Mouse (Mus musculus): ENCODE results near the gene Svbp.

Svbp gene

DNA sequence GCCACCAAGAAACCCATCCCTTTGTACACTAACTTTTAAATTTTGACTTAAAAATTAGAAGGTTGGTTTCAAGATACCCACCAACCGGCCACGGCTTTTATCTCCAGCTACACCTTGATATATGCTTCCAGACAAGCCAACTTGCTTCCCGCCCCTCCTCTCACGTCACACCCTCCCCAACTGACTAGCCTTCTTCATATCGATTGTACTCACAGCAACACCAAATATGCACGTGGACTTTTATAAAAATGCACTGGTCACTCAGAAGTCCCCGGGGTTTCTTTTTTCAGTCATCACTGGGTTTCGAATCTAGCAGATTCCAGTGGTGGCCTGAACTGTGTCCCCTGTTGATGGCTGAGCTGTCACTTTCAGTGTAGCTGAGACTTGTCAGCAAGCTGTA, 4.5 kb upstream of the Svbp start:
- DNase-seq (ENCODE audit: low spot score): no peak

DNA sequence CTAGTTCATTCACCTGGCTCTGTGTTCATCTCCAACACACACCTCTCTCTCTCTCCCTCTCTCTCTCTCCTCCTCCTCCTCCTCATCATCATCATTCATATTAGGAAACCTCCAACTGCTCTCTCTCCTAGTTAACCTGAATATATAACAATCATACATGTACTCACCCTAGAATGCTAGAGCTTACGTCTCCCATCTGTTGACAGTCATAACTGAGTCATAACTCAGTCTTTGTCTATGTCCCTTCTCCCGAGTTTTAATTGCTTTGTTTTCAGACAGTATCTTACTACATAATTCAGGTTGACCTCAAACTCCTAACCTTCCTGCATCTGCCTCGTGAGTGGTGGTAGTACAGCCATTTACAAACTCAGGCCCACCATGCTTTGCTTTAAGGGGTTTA, 3.8 kb upstream of the Svbp start:
- no peak for DNase-seq (ENCODE audit: low spot score)

DNA sequence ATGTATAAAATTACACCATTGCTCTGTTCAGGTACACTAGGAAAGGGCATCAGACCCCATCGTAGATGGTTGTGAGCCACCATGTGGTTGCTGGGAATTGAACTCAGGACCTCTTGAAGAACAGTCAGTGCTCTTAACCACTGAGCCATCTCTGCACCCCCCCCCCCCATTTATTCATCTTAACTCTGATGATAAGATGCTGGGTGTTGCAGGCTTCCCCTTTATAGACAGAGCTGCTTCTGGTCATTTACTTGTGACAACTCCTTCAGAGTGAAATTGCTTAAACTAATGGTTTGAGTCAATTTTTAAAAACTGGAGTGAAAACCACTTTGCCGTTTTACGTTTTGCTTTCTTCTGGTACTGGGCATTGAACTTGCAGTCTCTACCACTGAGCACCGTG, 2.3 kb upstream of the Svbp start:
- DNase-seq (ENCODE audit: low spot score): no peak

DNA sequence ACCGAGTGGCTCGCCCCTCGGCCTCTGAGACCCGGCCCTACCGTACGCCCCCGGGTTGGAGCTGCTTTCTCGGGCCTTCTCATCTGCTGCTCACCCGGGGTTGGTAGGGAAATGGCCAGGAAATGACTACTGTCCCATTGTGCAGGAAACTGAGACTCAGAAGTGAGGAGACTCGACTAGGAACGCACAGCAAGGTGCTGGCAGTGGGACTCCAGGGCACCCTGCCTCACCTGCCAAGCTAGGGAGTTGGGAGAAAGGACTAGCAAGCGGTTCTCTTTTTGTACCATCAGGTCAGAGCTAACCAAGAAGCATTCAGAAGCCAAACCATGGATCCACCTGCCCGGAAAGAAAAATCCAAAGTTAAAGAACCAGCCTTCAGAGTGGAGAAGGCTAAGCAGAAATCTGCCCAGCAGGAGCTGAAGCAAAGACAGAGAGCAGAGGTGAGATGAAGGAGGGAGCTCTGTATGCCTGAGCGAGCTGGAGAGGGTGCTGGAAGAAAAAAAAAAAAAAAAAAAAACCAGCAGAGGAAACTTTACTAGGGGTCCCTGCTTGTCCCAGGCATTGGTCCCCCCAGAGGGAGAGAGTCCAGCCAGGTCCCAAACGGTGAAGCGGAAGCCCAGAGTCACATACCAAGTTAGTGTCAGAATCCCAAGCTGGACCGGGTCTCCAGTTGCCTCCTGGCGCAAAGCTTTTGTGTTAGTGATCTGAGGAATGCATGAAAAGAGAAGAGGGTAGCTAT, 645 bp downstream of the Svbp start:
- DNase-seq (ENCODE audit: low spot score): no peak

DNA sequence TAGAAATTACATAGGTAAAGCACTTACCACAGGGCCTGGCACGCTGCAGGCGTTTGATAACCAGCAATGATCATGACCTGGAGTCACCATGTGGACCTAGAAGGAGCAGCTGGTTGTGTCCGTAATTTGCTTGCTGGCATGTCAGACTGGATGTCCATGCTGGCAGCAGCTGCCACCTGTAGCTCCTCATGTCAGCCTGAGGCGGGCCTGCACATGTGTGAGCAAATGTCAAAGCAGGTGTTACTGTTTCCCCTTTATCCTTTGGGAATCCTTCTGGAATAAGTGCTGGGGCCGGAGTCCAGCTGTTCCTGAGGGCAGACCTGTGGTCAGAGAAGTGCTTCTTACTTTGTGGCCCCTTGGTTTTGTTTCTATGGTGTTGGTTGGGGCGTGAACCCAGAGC, 3.0 kb downstream of the Svbp start:
- no peak for DNase-seq (ENCODE audit: low spot score)

DNA sequence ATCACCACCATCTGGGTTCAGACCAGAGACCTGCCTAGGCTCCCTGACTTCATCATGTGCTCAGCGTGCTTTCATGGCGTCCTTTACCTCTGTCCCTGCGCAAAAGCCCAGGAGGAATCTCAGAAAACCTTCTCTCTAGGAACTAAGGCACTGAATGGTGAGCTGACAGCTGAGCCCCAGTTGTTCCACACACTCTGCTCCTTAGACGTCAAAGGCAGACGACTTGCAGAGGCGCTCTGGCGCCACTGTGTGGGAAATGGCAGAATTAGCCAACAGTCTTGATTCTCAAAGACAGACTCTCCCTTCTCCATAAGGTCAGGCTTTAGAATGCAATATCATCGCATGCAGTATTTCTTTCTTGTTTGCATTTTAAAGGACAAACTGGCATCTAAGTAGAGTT, 9.6 kb downstream of the Svbp start:
- DNase-seq (ENCODE audit: low spot score): peak; percentile 48

DNA sequence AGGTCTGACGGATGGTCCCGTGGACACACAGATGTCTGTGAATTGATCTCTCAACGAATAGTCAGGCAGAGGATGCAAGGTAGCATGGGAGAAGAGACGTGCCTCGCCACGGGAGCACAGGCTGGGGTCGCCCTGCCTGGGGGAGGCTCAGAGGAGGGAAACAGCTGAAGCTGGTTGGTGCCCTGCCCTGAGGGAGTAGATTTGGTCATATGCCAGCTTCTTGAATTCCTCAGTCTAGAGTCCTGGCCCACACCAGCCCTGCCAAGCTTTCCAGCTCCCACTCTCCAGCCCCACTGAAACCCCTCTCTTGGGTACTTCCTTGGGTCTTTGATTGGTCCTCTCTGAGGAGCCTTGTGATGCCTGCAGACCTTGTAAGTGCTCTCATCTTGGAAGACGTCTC, 21.6 kb downstream of the Svbp start:
- DNase-seq (ENCODE audit: low spot score): no peak

DNA sequence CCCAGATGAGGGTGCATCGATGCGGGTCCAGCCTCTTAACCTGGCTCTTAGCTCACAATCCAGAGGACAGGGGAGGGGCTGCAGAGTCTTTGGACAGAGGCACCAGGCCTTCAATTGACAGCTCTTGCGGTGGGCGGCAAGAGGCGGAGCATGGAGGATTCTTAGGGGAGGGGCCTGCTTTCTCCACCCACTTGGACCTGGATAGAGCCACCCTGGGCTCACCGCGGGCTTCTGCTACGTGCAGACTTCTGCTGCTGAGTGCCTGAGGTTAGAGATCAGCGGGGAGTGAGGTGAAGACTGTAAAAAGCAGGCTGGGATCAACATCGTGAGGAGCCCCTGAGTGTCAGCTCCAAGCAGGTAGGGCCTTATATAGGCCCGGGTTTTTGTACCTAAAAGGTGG, 23.1 kb downstream of the Svbp start, which contains the start of gene Tmem269:
Tmem269 (minus strand) TSS at position 49 of the 400 bp plus-strand sequence.
- no peak for DNase-seq (ENCODE audit: low spot score)

DNA sequence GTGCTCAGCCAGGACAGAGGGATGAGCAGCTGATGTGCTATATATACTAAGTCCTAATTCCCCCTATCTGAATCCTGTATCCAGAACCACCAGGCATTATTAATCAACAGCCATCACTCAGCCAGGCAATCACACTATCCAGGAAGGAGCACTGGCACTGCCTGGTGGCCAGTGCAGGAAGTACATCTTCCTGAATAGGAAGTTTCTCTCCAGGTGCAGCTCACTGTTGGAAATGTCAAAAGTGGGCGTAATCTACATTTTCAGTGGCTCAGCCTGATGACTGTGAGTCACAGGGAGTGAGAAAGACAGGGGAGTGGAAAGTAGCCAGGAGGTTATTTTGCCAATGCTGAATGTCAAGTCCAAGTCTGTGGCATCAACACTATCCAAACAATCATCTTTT, 28.6 kb downstream of the Svbp start:
- peak; percentile 29 for DNase-seq (ENCODE audit: low spot score)

DNA sequence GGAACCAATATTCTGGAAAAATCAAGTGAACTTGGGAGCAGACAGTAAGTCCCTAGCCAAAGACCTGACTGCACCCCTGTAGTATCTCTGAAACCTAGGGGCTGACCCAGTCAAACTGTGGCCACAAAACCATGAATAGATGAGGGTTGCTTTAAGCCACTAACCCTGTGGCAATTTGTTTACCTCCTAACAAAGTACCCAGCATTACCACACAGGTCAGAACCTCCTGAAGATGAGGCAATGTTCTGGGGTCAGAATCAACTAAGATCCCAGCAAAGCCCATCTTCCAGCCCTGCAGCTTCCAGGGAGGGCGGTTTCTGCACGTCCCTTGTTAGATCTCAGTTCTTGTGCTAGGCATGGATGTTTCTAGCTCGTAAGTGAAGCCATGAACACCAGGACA, 29.4 kb downstream of the Svbp start:
- DNase-seq (ENCODE audit: low spot score): no peak

DNA sequence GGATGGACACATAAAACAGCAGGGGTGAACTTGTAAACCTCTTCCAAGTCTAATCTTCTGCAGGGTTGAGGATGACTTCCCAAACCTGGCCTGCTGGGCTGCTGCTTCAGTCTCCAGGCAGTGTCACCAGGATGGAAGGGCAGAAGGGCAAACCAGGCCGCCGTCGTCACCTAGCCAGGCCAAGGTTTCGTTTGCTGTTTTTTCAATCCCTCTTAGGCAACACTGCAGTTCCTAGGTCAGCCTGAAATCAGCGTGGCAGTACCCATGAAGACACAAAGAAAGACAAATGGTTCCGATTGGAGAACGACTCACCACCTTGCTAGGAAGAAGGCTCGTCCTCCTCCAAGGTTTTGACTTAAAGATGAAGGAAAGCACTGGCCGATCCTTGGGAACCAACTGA, 30.6 kb downstream of the Svbp start:
- DNase-seq (ENCODE audit: low spot score): no peak

DNA sequence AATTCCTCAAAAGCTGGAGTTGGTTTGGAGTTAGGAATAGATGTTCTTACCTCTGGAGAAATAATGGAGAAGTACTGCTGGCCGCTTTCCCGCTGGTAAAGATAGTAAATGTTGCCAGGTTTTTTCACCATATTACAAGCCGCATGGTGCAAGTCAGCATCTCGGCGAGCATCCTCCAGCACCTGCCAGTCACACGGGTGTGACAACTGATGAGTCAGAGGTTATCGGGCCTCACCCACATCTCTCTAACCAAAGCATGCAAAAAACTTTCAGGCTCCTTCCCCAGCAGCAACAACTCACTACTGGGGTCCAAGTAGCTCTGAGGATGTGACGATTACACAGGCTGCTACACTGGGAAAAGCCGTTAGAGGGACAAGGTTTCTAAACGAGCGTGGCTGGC, 31.6 kb downstream of the Svbp start:
- no peak for DNase-seq (ENCODE audit: low spot score)

DNA sequence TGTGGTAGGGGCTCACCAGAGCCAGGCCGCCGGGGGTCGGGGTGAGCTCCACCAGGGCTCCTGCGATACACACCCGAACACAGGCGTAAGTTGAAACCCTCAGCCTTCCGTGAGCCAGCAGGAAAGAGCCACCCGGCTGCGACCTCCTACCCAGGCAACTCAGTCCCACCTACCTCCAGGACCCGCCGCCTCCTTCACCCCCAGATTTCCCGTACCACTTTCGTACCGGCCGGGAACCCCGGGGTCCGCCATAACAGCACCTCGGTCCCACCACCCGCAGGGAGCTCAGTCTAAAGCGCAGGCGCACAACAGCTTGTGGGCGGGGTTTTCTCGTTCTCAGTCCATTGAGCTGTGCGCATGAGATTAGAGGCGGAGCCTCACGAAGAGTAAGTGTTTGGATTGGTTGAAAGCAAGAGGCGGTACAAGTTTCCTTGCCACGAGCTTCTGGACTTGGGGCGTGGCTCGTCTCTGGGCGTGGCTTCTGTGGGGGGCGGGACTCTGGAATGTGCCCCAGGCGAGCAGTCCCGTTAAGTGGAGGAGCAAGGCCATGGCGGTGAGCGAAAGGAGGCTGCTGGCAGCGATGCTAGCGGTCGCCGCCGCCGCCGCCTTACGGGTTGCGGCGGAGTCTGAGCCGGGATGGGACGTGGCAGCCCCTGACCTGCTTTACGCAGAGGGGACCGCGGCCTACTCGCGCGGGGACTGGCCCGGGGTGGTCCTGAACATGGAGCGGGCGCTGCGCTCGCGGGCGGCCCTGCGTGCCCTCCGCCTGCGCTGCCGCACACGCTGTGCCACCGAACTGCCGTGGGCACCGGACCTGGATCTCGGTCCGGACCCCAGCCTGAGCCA, 37.5 kb downstream of the Svbp start, which contains the start of the genes AU022252 and P3h1:
AU022252 (minus strand) TSS at position 303 of the 846 bp plus-strand sequence.
P3h1 (plus strand) TSS at position 506 of the 846 bp plus-strand sequence.
- peak; percentile 99 for DNase-seq (ENCODE audit: low spot score)

DNA sequence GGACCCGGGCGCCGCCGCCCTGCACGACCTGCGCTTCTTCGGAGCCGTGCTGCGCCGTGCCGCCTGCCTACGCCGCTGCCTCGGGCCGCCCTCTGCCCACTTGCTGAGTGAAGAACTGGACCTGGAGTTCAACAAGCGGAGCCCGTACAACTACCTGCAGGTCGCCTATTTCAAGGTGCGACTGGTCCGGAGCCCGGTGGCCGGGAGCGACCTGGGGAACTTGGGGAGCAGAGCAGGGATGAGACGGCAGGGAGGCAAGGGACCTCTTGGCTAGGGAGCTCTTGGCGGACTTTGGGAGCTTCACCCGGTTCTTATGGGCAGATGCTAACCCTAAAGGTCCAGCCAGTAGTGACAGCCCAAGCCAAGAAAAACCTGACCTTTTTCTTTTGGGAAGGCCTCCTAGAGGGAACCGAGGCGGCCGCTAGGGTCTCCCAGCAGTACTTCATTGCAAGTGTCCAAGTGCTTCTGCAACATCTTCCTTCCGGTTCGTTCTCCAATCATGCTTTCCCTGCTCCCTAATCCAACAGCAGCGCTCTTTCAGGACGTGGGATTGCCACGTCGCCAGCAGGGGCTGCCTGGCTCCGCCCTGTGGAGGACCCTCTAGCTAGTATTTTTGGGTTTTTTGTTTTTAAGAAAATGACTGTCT, 38.3 kb downstream of the Svbp start:
- no peak for DNase-seq (ENCODE audit: low spot score)

DNA sequence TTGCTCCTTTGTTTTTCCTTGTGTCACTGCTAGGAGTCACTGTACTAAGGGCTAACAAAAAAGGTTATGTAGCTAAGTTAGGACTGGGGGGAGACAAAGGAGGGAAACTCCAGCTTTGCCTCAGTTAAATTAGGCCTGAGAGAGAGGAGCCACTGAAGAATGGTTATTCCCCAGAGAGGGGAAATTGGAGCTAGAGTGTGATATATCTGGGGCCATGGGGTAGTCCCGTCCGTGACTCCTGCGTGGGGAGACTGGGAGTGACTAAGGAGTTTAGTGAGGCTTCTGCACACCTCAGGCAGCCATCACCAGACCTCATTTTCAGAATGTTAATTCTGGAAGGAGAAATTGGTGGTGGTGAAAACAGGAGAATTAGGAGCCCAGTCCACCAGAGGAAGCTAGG, 39.2 kb downstream of the Svbp start:
- no peak for DNase-seq (ENCODE audit: low spot score)

DNA sequence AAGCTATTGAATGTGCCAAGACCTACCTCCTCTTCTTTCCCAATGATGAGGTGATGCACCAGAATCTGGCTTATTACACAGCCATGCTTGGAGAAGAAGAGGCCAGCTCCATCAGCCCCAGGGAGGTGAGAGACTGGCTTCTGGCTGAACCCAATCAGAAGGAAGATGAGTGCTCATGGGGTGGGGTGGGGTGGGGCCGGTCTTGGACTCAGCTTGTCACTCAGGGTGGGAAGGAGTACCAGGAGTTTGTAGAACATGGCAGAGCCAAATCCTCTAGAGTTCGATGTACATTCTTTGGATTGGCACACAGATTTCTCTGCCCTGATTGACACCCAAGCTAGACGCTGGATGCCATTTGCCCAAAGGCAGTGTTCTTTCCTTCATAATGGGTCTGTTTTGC, 43.6 kb downstream of the Svbp start:
- DNase-seq (ENCODE audit: low spot score): no peak

DNA sequence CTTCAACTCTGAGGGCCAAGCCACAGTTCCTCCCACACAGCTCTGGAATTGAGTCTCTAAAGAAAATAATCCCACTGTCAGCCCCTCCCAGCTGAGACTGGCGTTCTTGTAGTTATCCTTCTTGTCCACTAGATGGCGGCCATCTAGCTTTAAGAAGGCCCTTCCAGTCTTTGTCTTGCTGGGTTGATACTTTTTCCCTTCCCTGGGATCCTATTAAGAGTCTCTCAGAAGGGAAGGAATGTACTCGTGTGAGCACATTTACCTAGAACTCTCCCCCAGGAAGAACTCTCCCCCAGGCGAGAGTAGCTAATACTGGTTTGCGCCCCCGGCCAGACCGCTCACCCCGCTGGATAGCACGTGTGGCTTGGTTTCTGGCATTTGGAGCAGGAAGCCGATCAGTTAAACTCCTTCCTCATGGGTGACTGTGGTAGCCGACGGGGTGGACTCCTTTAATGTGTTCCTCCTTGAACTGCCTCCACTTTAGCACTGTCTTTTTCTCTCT, 44.1 kb downstream of the Svbp start:
- peak; percentile 53 for DNase-seq (ENCODE audit: low spot score)

DNA sequence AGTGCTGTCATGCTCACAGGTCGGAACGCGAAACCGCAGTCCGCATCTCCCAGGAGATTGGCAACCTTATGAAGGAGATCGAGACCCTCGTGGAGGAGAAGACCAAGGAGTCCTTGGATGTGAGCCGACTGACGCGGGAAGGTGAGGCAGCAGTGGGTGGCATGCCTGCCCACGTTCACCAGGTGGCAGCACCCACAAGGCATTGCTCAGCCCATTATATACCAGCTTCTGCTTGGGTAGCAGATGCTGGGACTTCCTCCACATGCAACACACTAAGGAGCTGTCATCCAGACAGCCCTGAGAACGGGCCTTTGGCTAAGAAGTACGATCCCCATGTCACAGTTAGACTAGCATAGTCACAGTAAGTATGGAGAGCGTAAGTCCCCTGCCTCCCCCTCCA, 46.6 kb downstream of the Svbp start:
- DNase-seq (ENCODE audit: low spot score): peak; percentile 6

DNA sequence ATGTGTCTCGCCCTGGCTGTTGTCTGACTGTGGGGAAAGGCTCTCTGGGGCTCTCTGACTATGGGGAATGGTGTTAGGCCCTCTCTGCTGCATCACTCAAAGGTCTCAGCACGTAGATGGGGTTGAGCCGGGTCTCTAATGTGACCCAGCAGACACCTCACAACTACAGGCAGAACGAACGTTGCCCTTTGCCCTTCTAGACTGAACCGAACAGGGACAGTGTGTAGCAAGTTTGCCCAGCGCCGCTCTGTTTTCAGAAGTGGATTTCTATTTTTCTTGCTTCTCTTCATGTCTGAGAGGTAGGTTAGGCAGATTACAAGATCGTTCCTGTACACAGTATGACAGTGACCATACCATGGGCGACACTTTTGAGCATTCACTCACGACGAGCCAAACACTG, 47.5 kb downstream of the Svbp start:
- no peak for DNase-seq (ENCODE audit: low spot score)

DNA sequence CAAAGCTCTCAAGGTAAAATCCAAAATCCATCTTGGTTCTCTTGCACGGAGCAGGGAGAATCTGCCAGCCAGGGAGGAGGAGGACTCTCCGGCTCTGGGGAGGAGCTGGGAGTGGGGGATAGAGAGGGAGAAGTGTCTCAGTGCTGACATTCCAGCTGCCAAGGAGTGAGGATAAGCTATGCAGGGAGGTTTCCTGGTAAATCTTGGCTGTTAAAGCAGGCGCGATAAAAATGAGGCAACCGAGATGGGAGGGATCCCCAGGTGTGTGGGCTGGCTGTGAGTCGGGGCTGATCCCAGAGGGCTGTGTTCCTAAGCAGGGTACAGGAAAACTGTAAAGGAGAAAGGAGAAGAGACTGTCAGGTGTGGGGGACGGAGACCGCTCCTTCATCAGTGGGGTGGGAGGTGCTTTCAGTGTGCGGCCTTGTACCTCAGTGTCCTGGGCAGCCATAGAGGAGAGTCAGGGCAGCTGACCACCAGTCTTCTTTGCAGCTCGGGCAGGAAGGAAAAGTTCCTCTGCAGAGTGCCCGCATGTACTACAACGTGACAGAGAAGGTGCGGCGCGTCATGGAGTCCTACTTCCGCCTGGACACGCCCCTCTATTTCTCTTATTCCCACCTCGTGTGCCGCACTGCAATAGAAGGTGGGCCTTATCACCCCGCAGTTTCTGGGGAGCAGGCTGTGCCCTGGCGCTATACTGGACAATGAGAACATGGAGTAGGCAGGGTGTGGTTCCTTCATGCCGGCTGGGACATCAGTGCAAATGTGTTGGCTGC, 49.5 kb downstream of the Svbp start:
- DNase-seq (ENCODE audit: low spot score): no peak

DNA sequence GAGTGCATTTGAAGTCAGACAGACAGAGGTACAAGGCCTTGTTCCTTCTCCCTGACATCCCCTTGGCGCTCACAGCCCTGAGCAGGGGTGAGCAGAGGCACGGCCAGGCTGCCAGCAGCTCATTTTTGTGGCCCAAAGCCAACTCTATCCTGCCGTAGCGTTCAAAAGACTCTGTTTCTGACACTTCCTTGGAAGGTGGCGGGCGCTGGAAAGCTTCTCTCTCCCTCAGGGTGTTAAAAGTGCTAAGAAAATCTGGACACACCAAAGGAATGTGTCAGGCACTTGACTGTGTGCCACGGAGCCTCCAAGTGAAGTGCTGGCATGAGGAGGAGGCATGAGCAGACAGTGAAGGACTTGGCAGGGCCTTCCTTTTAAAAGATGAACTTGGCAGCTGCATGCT, 50.5 kb downstream of the Svbp start:
- DNase-seq (ENCODE audit: low spot score): no peak

DNA sequence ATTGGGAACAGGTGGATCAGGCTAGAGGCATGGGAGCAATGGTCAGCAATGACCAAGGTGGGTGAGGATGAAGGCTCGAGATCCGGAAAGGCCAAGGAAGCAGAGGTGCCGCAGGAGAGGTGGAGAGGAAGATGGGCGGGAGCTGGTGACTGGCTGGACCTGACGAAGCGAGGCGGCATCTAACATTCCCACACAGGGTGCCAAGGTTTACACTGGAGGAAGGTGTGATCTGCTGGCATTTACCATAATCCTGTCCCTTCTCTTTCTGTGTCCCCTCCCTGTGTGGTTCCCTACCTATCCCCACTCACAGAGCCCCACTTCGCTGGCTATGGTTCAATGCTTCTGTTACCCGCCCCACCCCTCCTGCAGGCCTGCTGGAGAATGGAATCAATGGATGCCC, 50.9 kb downstream of the Svbp start:
- no peak for DNase-seq (ENCODE audit: low spot score)

Measured in T-cell, adult 2 months (primary cell).